Mouse (Mus musculus): ENCODE measurements around the gene Fut11.

Gene Fut11

DNA sequence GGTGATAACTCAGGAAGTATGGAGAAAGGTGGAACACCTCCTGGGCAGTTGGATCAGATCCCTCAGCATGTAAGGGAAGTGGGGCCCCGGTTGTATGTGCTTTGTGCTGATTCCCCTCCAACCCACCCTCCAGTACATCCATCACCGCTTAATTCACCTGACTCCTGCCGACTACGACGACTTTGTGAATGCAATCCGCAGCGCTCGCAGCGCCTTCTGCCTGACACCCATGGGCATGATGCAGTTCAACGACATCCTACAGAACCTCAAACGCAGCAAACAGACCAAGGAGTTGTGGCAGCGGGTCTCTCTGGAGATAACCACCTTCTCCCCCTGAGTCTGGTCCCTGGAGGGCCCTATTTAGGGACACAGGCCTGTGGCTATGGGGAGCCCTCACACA is 28.2 kb downstream of the Fut11 start:
- DNase-seq, result no peak

DNA sequence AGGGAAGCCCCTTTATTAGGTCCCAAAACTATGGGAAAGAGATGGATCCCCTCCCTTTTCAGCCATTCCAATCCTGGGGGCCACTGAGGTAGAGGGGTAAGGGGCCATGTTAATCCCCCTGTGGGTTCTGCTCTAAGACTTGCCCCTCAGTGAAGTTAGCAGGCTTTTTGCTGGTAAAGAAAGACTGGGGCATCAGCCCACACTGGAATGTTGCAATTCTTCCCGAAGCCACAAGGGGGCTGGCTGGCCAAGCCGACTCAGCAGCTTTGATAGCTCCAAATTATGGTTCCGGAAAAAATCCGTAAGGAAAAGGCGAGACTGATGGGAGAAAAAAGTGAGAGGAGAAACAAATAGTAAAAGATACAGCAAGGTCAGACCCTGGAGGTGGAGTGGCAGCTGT is 29.3 kb downstream of the Fut11 start:
- peak; percentile 83 for DNase-seq

DNA sequence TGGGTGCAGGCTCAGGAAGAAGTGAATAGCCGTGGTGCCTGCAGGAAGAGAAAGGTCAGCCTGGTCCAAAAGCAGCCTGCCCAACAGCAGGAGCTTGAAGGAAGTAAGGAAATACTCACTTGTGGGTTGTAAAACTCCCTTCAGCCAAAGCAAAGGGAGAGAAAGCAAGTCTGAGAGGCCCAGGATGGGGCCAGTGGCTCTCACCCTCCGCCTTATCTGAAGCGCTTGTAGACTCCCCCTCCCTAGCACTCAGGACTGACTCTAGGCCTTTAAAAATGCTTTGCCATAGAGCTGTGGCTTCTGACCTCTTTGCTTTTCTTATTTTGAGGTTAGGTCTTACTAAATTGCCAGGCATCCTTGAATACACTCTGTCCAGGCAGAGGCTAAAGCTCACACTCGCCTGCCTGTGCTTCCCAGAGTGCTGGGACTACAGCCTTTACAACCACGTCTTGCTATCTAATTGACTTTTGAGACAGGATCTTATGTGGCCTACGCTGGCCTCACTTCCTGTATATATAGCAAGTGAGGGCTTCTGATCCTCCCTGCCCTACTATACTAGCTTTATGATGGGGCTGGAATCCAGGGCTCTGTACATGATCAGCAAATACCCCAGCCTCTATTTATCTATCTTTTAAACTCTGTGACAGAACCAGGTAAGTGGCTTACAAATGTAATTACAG is 31.0 kb downstream of the Fut11 start:
- DNase-seq, result no peak

DNA sequence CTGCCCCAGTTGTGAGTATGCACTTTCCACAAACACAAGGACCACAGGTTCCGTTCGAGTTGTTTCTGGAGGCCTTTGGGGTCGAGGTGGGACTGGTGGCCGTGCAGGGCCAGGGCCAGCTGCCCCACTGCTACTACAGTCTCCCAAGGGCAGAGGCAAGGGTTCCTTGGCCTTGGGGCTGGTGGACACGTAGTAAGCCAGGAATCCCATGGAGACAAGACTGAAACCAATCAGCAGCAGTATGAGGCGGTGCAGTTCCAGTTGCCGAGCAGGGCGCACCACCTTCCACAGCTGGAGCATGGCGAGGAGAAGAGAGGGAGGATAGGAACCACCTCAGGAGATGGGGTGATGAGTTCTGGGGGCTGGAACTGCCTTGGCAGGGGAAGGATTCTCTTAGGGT is 35.1 kb downstream of the Fut11 start:
- DNase-seq, result no peak

DNA sequence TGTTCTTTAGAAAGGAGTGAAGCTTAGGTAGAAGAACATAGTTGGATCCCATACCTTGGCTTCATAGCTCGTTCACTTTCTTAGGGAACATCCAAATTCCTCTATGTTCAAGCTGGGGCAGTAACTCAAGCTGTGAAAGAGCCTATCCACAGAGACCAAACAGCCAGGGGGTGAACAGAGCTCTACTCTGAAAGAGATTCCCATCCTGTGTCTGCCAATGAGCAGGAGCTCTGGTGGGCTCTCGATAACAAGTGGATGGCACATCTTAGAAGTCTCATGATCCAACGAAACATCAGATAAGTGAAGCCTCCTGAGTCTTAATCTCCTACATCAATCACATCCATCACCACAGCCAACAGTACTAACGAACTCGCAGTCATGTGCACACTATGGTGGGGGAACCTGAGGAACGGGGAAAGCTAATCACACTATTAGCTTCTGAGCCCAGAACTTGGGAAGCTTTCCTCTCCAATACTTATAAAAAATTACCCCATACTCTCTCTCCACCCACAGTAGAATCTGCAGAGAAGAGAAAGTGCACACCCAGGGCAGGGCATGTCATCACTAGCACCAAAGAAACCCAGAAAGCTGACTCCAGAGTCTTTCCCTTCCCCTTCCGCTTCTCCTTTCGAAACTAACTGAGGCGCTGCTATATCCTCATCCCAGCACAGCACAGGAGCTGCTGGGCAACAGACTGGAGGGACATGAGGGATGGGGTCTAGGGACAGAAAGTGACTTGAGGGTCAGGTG is 36.3 kb downstream of the Fut11 start:
- DNase-seq, result no peak

DNA sequence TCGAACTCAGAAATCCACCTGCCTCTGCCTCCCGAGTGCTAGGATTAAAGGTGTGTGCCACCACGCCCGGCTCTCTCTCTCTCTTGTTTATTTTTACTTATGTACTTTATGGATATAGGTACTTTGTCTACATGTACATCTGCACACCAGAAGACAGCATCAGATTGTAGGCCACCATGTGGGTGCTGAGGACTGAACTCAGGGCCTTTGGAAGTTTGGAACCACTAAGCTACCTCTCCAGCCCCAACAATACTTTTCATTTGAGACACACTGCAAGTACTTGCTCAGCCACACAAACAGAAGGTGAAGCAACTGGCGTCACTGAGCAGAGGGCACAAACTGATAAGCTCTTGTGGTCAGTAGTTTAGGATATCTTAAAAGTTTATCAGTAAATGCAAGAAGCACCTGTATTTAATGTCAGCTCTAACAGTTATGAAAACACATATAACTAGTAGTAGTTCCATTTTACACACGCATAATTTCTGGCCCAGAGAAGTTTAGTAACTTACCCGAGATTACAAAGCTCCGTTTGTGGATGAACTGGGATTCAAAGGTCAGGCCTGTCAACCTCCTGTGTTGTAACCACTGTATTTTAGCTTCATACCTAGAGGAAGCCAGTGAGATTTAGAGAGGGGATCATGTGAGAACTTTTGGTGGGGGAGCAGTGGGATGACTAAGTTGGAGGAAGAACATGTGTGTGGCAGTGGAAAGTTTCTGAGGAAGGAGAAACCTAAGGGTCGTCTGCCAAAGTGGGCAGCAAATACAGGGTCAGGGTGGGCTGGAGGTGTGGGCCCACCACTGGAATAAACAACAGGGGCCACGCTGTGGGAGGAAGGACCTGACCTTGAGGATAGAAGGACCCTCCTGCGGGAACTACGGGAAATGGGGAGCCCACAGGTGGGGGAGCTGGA is 38.5 kb downstream of the Fut11 start:
- no peak for DNase-seq

DNA sequence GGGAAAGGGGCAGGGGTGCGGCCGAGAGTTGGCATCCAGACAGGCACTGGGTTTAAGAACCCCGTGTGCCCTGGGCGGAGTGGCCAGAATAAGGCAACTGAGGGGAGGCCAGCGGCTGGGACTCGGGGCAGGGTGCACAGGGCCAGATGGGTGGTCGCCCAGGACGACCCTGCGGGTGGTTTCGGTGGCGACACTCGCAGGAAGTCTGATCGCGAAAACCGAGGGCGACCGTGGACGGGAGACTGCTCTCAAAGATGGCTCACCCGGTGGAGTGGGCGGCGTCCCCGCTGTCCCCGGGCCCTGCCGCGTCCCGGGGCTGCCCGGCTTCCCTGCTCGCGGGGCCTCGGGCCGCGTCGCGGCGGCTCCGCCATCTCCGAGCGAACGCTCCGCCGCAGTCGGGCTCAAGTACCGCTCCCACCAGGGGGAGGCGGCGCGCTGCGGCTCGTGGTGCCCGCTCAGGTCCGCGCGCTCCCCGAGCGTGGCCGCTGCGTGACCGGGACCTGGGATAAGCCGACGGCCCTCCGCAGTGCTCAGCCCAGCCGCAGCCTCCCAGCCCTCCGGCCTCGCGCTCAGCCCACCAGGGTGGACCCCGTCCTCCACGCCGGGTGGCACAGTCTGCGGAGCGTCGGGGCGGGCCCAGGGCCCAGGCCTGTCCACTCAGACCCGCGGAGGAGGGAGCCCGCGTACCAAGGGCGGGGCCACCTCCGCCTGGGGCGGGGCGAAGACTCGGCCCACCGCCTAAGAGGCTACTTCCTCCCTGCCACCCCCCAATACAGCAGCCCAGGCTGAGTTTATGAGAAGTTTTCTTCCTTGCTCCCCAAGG is 39.4 kb downstream of the Fut11 start, which contains the start of gene Ndst2:
Gene Ndst2 (minus strand): TSS at position 611 of the 823 bp plus-strand sequence.
- peak; percentile 95 for DNase-seq

DNA sequence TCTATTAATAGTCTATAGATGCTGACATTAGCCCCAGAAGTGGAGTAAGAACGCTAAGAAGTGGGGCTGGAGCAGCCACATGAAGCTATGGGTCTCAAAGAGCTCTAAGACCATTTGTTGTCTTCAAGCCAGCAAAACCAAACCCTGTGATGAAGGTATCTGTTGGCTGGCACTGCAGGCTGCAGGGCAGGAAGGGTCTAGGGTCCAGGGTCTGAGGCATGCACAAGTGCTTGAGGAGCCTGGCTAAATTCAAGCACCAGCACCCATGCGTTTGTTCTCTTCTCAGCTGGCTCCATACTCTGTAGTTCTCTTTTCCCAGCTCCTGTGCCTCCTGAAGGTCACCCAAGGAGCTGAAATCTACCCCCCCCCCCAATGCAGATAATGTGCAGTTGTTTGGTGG is 40.3 kb downstream of the Fut11 start:
- no peak for DNase-seq

DNA sequence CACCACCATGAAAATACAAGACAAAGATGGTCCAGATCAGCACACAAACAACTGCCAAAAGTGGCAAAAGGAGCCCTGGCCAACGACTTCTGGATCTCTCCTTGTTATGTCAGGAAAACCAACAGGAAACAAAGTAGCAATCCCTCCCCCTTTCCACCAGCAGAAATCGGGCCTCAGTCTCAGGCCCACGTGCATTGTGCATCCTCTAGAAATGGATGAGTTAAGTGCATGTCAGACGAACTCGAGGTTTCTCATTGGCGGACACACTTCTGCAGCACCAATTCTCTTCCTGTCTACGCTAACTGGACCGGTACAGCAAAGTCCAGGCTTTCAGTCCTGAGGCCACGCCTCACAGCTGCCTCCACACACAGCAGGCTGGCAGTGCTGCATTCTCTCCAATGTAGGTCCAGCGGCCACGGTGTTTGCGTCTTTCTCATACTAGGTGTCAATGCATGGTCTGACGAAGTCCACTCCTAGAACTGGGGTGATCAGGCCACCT is 41.2 kb downstream of the Fut11 start:
- no peak for DNase-seq

DNA sequence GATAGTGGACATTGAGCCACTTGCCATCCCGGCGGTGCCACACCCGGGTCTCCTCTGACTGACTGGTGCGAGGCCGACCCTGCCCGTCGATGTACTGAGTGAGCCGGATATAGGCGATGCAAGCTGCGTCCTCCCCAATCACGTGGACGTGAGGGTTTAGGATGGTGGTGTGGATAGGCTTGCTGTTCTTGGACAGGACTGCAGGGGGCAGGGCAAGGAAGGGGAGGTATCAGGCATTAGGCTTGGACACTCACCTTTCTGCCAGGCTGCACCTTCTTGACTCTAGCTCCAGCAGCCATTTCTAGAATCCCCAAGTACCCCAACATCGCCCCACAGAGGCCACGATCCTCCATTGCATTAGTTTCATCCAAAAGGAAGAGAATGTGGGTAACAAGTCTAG is 42.5 kb downstream of the Fut11 start:
- DNase-seq, result peak; percentile 86

DNA sequence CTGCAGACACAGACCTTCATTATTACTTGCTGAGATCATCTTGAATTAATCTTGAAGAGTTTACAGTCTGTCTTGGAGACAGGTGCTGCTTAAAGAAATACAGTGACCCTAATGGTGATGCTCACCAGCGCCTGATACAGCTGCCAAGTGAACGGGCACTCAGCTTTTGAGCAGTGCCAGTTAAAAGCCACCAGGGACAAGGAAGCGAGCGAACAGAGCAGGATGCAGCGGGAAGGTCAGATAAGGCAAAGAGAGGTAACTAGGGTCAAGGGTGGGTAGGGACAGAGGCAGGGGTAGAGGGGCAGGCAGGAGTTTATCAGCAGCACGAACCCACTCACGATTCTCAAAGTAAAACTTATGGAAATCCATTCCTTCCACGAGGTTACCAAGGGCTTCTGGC is 43.7 kb downstream of the Fut11 start:
- DNase-seq, result no peak

DNA sequence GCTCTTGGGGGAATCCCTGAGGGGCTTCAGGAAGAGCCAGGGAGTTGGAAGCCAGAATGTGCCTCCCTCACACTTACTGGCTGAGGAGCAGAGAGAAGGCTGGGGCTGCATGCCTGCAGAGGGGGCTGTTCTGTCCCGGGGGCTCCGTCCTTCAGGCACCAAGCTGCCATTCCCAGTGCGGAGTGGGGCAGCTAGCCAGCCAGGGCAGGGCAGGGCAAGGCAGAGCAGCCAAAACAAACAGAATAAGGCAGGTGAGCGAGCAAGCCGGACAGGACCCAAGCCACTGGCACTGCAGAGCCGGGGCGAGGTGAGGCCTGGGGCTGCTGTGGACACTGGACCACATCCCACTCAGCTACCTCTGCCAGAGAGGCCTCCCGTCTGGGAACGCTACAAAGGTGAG is 46.5 kb downstream of the Fut11 start:
- DNase-seq, result peak; percentile 56

DNA sequence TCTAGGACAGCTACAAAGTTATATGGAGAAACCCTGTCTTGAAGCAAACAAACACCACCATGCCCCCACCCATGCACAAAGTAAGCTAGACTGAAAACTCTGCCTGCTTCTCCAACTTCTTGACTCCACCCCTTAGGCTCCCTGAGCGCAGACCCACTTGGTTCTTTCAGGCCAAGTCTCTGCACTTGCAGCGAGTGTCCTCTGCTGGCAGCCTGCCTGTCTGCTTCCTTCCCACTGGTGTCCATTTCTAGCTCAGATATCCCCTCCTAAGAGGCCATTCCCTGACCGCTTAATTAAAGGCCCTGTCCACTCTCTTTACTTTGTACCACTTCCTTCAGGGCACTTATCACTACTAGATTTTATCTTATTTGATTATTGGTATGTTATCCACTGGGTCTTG is 48.8 kb downstream of the Fut11 start:
- no peak for DNase-seq

DNA sequence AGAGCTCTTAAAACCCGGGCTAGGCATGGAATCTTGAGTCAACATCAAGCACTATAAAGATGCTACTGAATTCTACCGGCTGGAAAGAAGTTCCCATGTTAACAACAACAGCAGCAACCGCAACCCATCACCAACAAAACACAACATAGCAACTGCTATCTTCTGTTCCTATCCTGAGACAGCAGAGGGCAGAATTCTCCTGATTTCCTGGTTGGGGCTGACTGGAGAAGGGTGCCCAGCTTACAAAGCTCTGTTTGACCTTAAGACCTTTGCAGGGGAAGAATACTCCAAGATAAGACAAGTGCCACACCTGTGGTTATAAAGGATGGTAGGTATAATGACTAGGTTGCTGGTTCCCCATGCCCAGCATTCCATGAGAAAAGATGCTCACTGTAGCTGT is 52.2 kb downstream of the Fut11 start:
- no peak for DNase-seq

DNA sequence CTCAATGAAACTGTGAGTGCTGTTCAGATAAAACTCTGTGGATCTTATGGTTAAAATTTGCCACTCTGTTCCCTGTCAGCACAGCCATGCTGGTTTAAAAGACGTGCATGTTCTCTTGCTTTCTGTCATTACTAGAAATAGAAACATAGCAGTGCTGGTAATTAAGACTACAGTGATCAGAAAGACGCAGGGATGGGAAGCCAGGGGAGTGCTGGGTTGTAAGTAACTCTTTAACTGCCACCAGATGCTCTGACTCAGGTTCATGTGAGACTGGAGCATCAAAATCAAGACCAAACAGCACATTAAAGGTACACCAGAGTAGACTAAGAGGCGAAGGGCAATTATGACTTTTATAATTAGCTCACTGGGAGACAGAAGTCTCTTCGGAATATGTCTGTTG is 53.6 kb downstream of the Fut11 start:
- DNase-seq, result no peak

DNA sequence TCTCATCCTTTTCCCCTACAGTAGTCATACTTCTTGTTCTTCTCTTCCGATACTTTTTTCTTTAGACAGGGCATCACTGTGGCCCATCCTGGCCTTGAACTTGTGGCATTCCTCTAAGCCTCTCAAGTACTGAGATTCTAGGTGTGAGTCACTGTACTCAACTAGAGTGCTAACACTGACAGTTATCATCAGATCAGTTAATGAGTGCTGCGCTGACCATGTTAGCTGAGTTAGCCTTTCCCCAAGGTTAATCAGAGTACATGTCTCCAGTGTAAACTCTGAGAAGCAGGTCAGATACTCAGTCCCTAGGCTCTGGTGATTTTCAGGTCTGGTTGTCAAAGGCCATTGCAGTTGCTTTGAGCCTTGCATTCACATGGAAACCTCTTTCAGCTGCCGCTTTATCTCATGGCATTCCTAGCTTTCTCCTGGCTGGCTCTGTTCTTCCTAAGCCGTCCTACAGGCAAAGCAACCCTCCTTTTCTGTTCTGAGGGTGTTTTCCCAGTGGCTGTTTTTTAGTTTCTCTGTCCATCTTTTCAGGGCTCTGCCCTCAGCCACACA is 54.8 kb downstream of the Fut11 start:
- DNase-seq, result no peak

DNA sequence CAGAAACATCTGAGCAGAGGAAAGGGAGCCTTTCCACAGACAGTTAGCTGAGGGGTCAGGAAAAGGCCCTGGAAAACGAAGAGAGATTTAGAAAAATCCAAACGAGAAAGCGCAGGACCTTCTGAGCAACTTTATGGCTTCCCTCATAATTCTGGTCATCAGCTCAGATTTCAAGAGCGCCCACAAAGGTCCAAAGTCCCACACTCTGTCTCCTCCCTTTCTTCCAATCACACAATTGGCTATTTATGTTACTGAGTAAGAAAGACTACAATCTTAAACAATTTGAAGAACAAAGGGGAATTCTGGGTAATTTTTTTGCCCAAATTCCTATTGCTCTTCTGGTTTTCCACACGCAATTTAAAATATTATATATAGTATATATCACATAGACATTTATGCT is 55.7 kb downstream of the Fut11 start:
- DNase-seq, result no peak

Measured in lung, postnatal 10 days (tissue).